In the genomic region with DNA sequence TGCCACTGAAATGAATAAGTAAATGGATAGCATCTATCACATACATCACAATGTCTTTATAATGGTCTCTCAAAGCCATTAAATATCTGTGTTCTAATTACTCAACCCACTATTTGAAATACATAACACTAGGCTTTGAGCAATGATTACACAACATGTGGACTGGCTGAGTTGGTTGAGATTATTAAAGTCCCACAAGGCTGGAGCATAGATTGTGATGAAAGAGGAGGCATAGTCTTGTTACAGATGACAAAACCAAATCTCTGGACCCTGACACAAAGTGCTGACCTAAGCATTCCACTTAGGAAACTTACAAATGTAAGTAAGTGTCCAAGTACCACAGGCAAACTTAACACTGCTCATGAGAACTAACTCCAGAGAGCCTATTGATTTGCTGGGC, we compare ENCODE assay signal across 17 mouse cellular contexts.
"Had no signal": no experiment of that assay in that cellular context is flagged by ENCODE, and none has a peak within 500 bp of the region (broad histone marks: within the 10 kb centered on the region; RNA-seq: fewer than 3 reads in every experiment).

No protein-coding gene starts in this region.

- H3K27me3 ChIP-seq: liver, embryonic 15.5 days; lung, embryonic 15.5 days; megakaryocyte, embryonic 14.5 days; midbrain, embryonic 13.5 days; midbrain, embryonic 15.5 days; neural tube, embryonic 12.5 days had no signal

- H3K9ac ChIP-seq: liver, embryonic 15.5 days; liver, postnatal 0 days; lung, embryonic 15.5 days; midbrain, embryonic 13.5 days; midbrain, embryonic 15.5 days; neural tube, embryonic 12.5 days had no signal

- H3K36me3 ChIP-seq: liver, embryonic 15.5 days; lung, embryonic 15.5 days; midbrain, embryonic 13.5 days; midbrain, embryonic 15.5 days; neural tube, embryonic 12.5 days had no signal

- H3K9me3 ChIP-seq: liver, embryonic 15.5 days; lung, embryonic 15.5 days; megakaryocyte, embryonic 14.5 days; midbrain, embryonic 13.5 days; midbrain, embryonic 15.5 days; neural tube, embryonic 12.5 days had no signal

- H3K4me2 ChIP-seq: liver, embryonic 15.5 days; lung, embryonic 15.5 days; midbrain, embryonic 11.5 days; midbrain, embryonic 13.5 days; midbrain, embryonic 15.5 days; neural tube, embryonic 12.5 days had no signal

- DNase-seq: liver, postnatal 0 days; lung, adult 2 months; lung, postnatal 10 days; right cerebral cortex, postnatal 25 days; right cerebral cortex, postnatal 4 days; spleen, adult 18-20 months; thymus, adult 2 months; thymus, postnatal 25 days; thymus, postnatal 4 days had no signal

- H3K27ac ChIP-seq: liver, embryonic 15.5 days; lung, embryonic 15.5 days; macrophage; midbrain, embryonic 13.5 days; midbrain, embryonic 15.5 days; neural tube, embryonic 12.5 days had no signal

- H3K4me3 ChIP-seq: liver, embryonic 15.5 days; lung, embryonic 15.5 days; megakaryocyte, embryonic 14.5 days; midbrain, embryonic 13.5 days; midbrain, embryonic 15.5 days; neural tube, embryonic 12.5 days had no signal

- ATAC-seq: liver, postnatal 0 days; midbrain, embryonic 13.5 days; midbrain, embryonic 15.5 days had no signal

- H3K4me1 ChIP-seq: liver, embryonic 15.5 days; megakaryocyte, embryonic 14.5 days; midbrain, embryonic 13.5 days; midbrain, embryonic 15.5 days; neural tube, embryonic 12.5 days had no signal
